Mouse (Mus musculus) C2C12 (cell line): ENCODE data around the gene Glce.

Source experiments
- CEBPB ChIP-seq: IDR thresholded peaks from one replicate; pipeline ENCODE4 v1.6.1; 2011; ENCODE audit warnings: low read depth, mild to moderate bottlenecking, control low read depth, moderate library complexity
- CTCF ChIP-seq: IDR thresholded peaks from one replicate; pipeline ENCODE4 v1.5.1; 2011; ENCODE audit not compliant: control insufficient read depth, insufficient read depth, insufficient read length
- FOSL1 ChIP-seq: IDR thresholded peaks from one replicate; pipeline ENCODE4 v1.8.0; 2011; ENCODE audit warnings: mild to moderate bottlenecking, low read length; ENCODE audit not compliant: poor library complexity, insufficient read depth, severe bottlenecking
- MAX ChIP-seq: IDR thresholded peaks from one replicate; pipeline ENCODE4 v1.6.1; 2011; ENCODE audit warnings: mild to moderate bottlenecking, control low read depth
- MYOD1 ChIP-seq: IDR thresholded peaks from one replicate; pipeline ENCODE4 v1.6.1; 2011; ENCODE audit warnings: low read depth; ENCODE audit not compliant: control insufficient read depth, insufficient read length
- MYOG ChIP-seq: IDR thresholded peaks from one replicate; pipeline ENCODE4 v1.6.1; 2011; ENCODE audit not compliant: control insufficient read depth, insufficient read length; ENCODE audit errors: extremely low read depth
- USF1 ChIP-seq: IDR thresholded peaks from one replicate; pipeline ENCODE4 v1.6.1; 2011; ENCODE audit warnings: low read depth, mild to moderate bottlenecking, control low read depth, moderate library complexity

DNA sequence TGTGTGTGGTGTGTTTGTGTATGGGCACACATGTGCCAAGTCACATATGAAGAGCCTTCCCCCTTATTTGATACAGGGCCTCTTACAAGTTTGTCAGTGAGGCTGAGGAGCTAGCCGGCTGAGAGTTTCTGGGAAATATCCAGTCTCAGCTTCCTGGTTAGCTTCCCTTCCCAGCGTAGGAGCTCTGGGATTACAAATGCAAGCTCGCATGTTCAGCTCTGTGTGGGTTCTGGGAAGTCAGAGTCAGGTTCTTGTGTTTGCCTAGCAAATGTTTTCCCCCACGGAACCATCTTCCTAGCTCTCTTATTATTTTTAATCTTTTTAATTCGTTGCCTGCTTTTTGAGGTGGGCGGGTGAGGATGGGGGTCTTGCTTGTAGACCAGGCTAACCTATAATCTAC is 32.9 kb upstream of the Glce start:
- TF ChIP-seq CTCF (no peak), USF1 (no peak), MAX (no peak), CEBPB (no peak), FOSL1 (no peak), MYOD1 (no peak), MYOG (no peak)
